Mouse (Mus musculus) lung, embryonic 14.5 days (tissue): ENCODE measurements at regions not wholly inside any gene's neighbourhood (a gene's known extent, or its start where the extent isn't known, plus 50 kb on each side); places are given as distances from the start of the nearest gene placed in this dataset.

ENCODE experiments used
- ATAC-seq: fragments of 200-750 bp; cut with Nextera tagmentation; 2 replicates; pipeline ENCODE4 v1.8.0; 2017; ENCODE audit warnings: mild to moderate bottlenecking, moderate TSS enrichment, moderate library complexity; ENCODE audit not compliant: insufficient read depth
- DNase-seq: peaks from one replicate; pipeline ENCODE4 v3.0.0-alpha.2; 2015
- H3K27ac ChIP-seq: fragments of 300-500 bp; sonication (generic); 2 replicates; pipeline ENCODE4 v1.5.1; 2014; ENCODE audit warnings: low read depth, mild to moderate bottlenecking, moderate library complexity
- H3K27me3 ChIP-seq: fragments of 300-500 bp; sonication (generic); 2 replicates; pipeline ENCODE4 v1.6.1; 2014; ENCODE audit warnings: low read length, control low read depth; ENCODE audit not compliant: insufficient read depth
- H3K36me3 ChIP-seq: fragments of 300-500 bp; sonication (generic); 2 replicates; pipeline ENCODE4 v1.6.1; 2014; ENCODE audit warnings: control low read depth; ENCODE audit not compliant: insufficient read depth
- H3K4me1 ChIP-seq: fragments of 300-500 bp; sonication (generic); 2 replicates; pipeline ENCODE4 v1.6.1; 2014; ENCODE audit warnings: antibody characterized with exemption, control low read depth; ENCODE audit not compliant: insufficient read depth
- H3K4me2 ChIP-seq: fragments of 300-500 bp; sonication (generic); 2 replicates; pipeline ENCODE4 v1.6.1; 2014; ENCODE audit warnings: mild to moderate bottlenecking
- H3K4me3 ChIP-seq: fragments of 300-500 bp; sonication (generic); 2 replicates; pipeline ENCODE4 v1.5.1; 2014; ENCODE audit warnings: low read depth, low read length
- H3K9ac ChIP-seq: fragments of 300-500 bp; sonication (generic); 2 replicates; pipeline ENCODE4 v1.6.1; 2014
- H3K9me3 ChIP-seq: fragments of 300-500 bp; sonication (generic); 2 replicates; pipeline ENCODE4 v1.6.1; 2016; ENCODE audit warnings: low read depth, low read length, control low read depth
- CTCF ChIP-seq: IDR thresholded peaks from 2 replicates; pipeline ENCODE4 v1.5.1; 2016; ENCODE audit warnings: antibody characterized with exemption, low read depth
- WGBS: fragments of 180-500 bp; shearing (Covaris S2); extraction: QIAGEN DNeasy Blood & Tissue Kit; methylation state at CpG from one replicate; pipeline ENCODE4 v1.1.7; 2014; 5-methylcytosine and 5-hydroxymethylcytosine counted together

DNA sequence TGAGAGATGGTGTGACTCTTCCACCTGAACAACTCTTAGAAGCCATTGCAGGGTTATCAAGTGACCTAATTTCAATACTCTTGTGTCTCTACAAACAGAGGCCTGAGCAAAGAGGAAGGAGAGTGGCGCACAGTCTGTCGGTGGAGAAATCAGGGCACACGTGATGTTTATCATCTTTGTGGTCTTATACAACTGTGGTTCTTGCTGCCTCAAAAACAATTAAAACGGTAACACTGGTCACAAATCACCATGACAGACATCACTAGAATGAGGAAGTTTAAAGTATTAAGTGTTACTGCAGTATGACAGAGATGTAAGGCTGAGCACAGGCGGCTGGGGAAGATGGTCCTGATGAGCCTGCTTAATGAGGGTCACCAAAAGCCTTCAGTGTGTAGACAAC is 73.6 kb downstream of the Sdc1 start:
- no peak for ATAC-seq
- TF ChIP-seq CTCF: no peak

DNA sequence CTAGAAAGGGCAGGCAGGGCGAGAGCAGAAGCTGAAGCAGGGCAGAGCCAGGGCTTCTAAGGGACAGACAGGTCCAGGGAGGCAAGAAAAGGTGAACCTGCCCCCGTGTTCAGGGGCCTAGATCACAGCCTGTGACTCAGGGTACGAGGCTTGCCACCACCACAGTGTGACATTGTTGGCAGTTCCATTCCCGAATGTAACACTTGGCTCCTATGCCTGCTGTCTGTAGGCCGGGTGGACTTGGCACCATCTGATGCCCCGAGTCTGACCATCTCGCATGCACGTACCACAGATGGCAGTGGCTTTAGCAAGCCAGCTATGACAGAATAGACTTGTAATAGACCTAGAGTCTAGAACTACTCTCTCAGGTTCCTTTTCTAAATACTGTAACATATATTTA is 74.3 kb downstream of the Sdc1 start:
- H3K27ac ChIP-seq: no peak overlapping the region
- H3K4me3 ChIP-seq: no peak overlapping the region
- no peaks in the 10 kb centered on the region for H3K9me3 ChIP-seq
- no peak for ATAC-seq
- no peak for TF ChIP-seq CTCF
- WGBS: 86% methylated on average over 8 of the region's 8 CpGs
- H3K4me2 ChIP-seq: no peak overlapping the region
- no peaks in the 10 kb centered on the region for H3K27me3 ChIP-seq
- H3K36me3 ChIP-seq: no peaks in the 10 kb centered on the region
- no peak for DNase-seq
- peaks cover 8% of the 10 kb centered on the region; the same call in 1 of the 2 replicates for H3K4me1 ChIP-seq
- no peak overlapping the region for H3K9ac ChIP-seq

More for the DNA sequence above, 73.6 kb downstream of the Sdc1 start:
- 56% methylated on average over 5 of the region's 5 CpGs for WGBS
- peaks cover 8% of the 10 kb centered on the region; the same call in 1 of the 2 replicates for H3K4me1 ChIP-seq
- H3K27ac ChIP-seq: no peak overlapping the region
- H3K36me3 ChIP-seq: no peaks in the 10 kb centered on the region
- H3K27me3 ChIP-seq: no peaks in the 10 kb centered on the region
- no peak overlapping the region for H3K9ac ChIP-seq
- no peak overlapping the region for H3K4me3 ChIP-seq
- no peaks in the 10 kb centered on the region for H3K9me3 ChIP-seq
- no peak for DNase-seq
- H3K4me2 ChIP-seq: no peak overlapping the region

DNA sequence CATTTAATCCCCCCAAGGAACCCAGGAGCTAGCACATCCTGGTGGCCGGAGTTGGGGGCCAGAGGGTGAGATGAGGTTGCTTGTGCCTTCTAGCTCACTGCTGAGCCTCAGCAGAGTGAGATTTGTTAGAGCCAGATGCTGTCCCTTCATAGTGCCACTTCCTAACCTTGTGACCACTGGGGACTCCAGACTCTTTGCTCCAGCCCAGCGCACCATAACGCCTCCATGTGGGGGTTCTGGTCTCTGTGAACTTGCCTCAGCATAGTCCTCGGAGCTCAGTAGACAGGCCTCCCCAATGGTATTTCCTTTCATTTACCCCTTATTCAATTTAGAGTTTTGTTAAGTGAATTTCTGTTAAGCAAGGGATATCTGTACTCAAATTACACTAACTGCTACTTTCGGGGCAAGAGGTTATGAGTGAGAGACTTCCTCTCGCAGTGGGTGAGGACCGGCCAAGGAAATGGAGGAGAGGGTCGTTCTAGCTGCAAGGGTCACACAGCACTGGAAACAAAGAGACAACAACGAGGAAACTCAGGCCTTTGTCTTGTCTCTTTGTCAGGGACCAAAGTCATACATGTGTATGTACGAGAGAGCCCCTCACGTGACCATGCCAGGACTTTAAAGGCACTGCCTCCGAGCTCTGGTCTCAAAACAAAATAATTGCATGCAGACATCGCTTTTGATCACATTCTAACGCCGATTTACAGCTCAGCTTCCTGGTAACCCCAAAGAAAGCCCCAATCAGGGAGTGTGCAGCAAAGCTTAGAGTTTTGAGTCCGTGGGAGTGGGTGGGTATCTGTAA is 74.8 kb upstream of the Laptm4a start:
- H3K36me3 ChIP-seq: no peaks in the 10 kb centered on the region
- H3K27ac ChIP-seq: no peak overlapping the region
- H3K27me3 ChIP-seq: no peaks in the 10 kb centered on the region
- ATAC-seq (no peak), DNase-seq (no peak)
- H3K4me3 ChIP-seq: no peak overlapping the region
- WGBS: 40% methylated on average over 16 of the region's 16 CpGs
- H3K9me3 ChIP-seq: no peaks in the 10 kb centered on the region
- 0 out of 2 replicates have a peak, but pooled peaks have one; percentile 4 for TF ChIP-seq CTCF
- H3K9ac ChIP-seq: no peak overlapping the region
- no peak overlapping the region for H3K4me2 ChIP-seq
- peaks cover 8% of the 10 kb centered on the region; the same call in 1 of the 2 replicates for H3K4me1 ChIP-seq

DNA sequence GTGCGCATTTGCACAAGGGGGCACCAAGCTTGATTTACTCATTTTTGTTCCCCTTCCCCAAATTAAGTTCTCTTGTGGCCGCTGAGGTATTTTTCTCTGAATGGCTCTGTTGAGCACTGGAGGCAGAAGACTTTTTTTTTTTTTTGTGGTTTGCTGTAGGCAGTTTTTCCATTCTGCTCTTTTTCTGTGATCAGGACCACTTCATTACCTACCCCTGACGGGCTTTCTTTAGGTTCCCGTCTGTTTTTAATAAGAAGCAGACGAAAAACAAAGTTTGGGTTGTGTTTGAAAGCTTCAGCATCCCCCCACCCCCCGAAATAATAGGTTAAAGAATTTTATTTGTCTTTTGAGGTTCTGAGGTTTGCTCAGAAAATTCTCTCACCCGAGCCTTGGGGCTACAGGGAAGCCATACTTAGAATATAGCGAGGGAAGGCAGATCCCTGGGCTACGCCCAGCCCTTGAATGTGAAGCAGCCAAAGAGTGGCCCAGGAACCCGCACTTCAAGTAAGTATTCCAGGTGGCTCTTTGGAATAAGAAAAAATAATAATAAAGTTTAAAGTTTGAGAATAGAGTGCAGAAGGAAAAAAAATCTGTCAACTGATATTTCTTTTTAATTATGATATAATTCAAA is 74.1 kb upstream of the Laptm4a start:
- H3K36me3 ChIP-seq: no peaks in the 10 kb centered on the region
- H3K9ac ChIP-seq: no peak overlapping the region
- peak overlapping the region; percentile 55; the same call in 1 of the 2 replicates for H3K27ac ChIP-seq
- no peaks in the 10 kb centered on the region for H3K27me3 ChIP-seq
- no peaks in the 10 kb centered on the region for H3K9me3 ChIP-seq
- H3K4me3 ChIP-seq: no peak overlapping the region
- peaks cover 8% of the 10 kb centered on the region; the same call in 1 of the 2 replicates for H3K4me1 ChIP-seq
- no peak for ATAC-seq
- DNase-seq: no peak
- TF ChIP-seq CTCF: no peak
- H3K4me2 ChIP-seq: no peak overlapping the region
- 54% methylated on average over 10 of the region's 10 CpGs for WGBS

DNA sequence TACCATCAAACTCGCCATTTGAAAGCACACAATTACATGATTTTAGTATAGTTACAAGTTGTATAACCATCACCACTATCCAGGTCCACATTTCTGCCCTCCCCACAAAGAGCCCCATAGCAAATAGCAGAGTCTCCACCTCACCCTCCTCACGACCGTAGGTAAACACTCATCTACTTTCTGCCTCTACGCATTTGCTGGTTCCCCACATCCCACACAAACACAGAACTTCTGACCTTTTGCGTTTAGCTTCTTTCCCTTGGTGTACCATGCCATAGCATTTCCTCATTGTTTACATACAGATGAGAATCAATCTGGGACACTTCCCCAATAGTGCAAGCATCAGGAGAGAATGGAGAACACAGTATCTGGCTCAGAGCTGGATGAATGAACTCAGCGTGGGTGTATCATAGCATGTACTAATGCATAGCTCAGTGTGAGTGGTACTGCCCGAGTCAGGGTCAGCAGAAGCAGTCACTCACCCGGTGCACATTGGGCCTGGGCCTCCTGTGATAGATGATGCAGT is 73.5 kb upstream of the Laptm4a start:
- 61% methylated on average over 8 of the region's 8 CpGs for WGBS
- Histone ChIP-seq H3K27me3 (no peaks in the 10 kb centered on the region), H3K9ac (no peak overlapping the region), H3K4me1 (peaks cover 8% of the 10 kb centered on the region; the same call in 1 of the 2 replicates), H3K36me3 (no peaks in the 10 kb centered on the region), H3K4me3 (no peak overlapping the region), H3K9me3 (no peaks in the 10 kb centered on the region), H3K4me2 (no peak overlapping the region), H3K27ac (peak overlapping the region; percentile 14; the same call in 1 of the 2 replicates)
- no peak for TF ChIP-seq CTCF
- no peak for DNase-seq
- peak; percentile 54; the same call in 1 of the 2 replicates for ATAC-seq

GRCm38 (mm10) chr12:8853858-8854257 is 67.6 kb upstream of the Laptm4a start:
- no peak for ATAC-seq
- WGBS: 79% methylated on average over 4 of the region's 4 CpGs
- no peaks in the 10 kb centered on the region for H3K9me3 ChIP-seq

DNA sequence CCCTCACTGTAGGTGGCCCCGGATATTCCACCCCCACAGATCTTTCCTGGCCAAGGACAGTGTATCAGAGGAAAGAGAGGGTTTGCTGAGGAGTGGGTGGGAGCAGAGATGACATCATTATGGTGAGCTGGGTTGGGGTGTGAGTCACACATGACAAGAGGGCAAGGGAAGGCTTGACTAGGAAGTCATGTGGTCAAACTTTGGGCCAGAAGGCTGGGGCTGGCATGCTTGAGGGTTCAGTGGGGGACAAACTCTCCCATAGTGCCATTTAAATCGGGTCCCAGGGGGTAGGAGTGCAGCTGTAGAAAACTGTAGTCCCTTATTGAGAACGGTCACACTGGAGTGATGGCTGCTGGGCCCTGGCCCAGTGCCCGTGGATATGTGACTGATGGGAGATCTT is 67.1 kb upstream of the Laptm4a start:
- Histone ChIP-seq H3K36me3 (no peaks in the 10 kb centered on the region), H3K4me3 (no peak overlapping the region), H3K27me3 (no peaks in the 10 kb centered on the region), H3K4me2 (no peak overlapping the region), H3K9me3 (no peaks in the 10 kb centered on the region), H3K9ac (no peak overlapping the region), H3K4me1 (0 out of 2 replicates have a peak, but pooled peaks cover 2% of the 10 kb centered on the region), H3K27ac (no peak overlapping the region)
- ATAC-seq: no peak
- no peak for TF ChIP-seq CTCF
- DNase-seq: no peak
- 80% methylated on average over 4 of the region's 4 CpGs for WGBS

More at GRCm38 (mm10) chr12:8853858-8854257, 67.6 kb upstream of the Laptm4a start:
- H3K36me3 ChIP-seq: no peaks in the 10 kb centered on the region
- no peaks in the 10 kb centered on the region for H3K4me1 ChIP-seq
- no peak overlapping the region for H3K27ac ChIP-seq
- no peaks in the 10 kb centered on the region for H3K27me3 ChIP-seq
- no peak for TF ChIP-seq CTCF
- H3K4me2 ChIP-seq: no peak overlapping the region
- H3K4me3 ChIP-seq: no peak overlapping the region
- H3K9ac ChIP-seq: no peak overlapping the region
- DNase-seq: no peak
